Mouse (Mus musculus): Measurements from ENCODE around the gene Mroh3.

Mroh3 gene

GRCm38 (mm10) chr1:136212803-136213202 is at the start of gene Mroh3:
Gene Mroh3 (minus strand): TSS chr1:136212828.
- in situ Hi-C loops (cut with MboI; ENCODE audit: low pct_unique_long_range_greater_than_20kb in 1 of 2, low sequenced_read_pairs in 2 of 2, unreplicated experiment in 1 of 2) = no loop called here

GRCm38 (mm10) chr1:136260635-136261238 is 48.1 kb upstream of the Mroh3 start, which contains the start of gene Gpr25:
Gene Gpr25 (minus strand): TSS chr1:136260873.
- in situ Hi-C loops (cut with MboI; ENCODE audit: low pct_unique_long_range_greater_than_20kb in 1 of 2, low sequenced_read_pairs in 2 of 2, unreplicated experiment in 1 of 2) = no loop called here

GRCm38 (mm10) chr1:136259893-136260634 is 47.4 kb upstream of the Mroh3 start:
- in situ Hi-C loops (cut with MboI; ENCODE audit: low pct_unique_long_range_greater_than_20kb in 1 of 2, low sequenced_read_pairs in 2 of 2, unreplicated experiment in 1 of 2) = no loop called here

GRCm38 (mm10) chr1:136259543-136259892 is 46.9 kb upstream of the Mroh3 start:
- in situ Hi-C loops (cut with MboI; ENCODE audit: low pct_unique_long_range_greater_than_20kb in 1 of 2, low sequenced_read_pairs in 2 of 2, unreplicated experiment in 1 of 2) = no loop called here

GRCm38 (mm10) chr1:136258495-136258894 is 45.9 kb upstream of the Mroh3 start:
- in situ Hi-C loops (cut with MboI; ENCODE audit: low pct_unique_long_range_greater_than_20kb in 1 of 2, low sequenced_read_pairs in 2 of 2, unreplicated experiment in 1 of 2) = no loop called here

DNA sequence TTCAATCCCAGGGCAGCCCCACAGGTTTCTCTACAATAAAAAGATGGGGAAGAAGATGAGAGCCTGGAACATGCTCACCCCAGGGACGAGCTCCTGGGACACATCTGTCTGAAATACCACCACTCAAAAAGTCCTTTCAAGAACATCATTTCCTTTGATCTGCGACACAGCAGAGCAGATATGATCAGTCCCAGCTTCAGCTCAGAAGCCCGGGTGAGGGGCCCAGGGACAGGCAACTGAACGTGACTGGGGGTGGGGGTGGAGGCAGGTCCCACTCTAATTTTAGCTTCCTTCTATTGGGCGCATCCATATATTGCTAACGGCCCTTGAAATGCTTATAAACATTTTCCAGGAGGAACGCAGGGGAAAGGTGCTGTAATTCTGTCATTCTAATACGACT is 43.0 kb upstream of the Mroh3 start:
- in situ Hi-C loops (cut with MboI; ENCODE audit: low pct_unique_long_range_greater_than_20kb in 1 of 2, low sequenced_read_pairs in 2 of 2, unreplicated experiment in 1 of 2) = no loop called here

DNA sequence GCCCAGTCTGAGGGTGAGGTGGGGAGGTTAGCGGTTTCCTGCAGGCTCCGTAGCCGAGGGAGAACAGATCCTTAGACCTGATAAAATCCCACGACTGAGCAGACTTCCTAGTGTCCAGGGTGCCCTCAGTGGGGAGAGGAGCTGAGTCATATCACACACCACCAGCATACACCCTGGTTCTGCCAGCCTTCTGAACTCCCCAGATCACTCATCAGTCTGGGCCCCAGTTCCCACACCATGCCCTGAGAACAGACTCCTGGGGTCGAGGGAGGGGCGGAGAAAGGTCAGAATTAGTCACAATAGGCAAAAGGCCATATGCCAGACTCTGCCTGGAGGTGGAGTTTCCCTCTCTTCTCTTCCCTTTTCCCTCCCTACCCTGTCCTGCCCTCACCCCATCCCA is 42.5 kb upstream of the Mroh3 start:
- in situ Hi-C loops (cut with MboI; ENCODE audit: low pct_unique_long_range_greater_than_20kb in 1 of 2, low sequenced_read_pairs in 2 of 2, unreplicated experiment in 1 of 2) = no loop called here

GRCm38 (mm10) chr1:136254503-136255065 is 42.0 kb upstream of the Mroh3 start:
- in situ Hi-C loops (cut with MboI; ENCODE audit: low pct_unique_long_range_greater_than_20kb in 1 of 2, low sequenced_read_pairs in 2 of 2, unreplicated experiment in 1 of 2) = no loop called here

DNA sequence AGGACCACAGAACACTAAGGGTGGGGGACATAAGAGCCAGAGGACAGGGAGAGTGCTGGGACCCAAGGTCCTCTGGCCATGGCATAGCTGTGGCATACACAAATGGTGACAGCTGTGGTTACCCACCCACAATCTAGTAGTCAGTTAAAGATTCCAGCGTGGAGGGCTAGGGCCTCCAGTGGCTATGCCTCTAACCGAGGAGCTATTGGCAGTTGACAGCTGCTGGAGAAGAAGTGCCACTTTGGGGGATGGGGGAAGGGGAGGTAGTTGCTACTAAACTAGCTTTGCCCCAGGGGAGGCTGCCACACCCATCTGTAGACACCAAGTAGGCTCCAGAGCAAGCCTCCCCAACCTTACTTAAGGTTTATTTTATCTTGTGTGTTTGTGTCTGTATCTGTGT is 40.8 kb upstream of the Mroh3 start:
- in situ Hi-C loops (cut with MboI; ENCODE audit: low pct_unique_long_range_greater_than_20kb in 1 of 2, low sequenced_read_pairs in 2 of 2, unreplicated experiment in 1 of 2) = no loop called here

- in situ Hi-C loops (cut with MboI; ENCODE audit: low pct_unique_long_range_greater_than_20kb in 1 of 2, low sequenced_read_pairs in 2 of 2, unreplicated experiment in 1 of 2) = no loop called here
These were observed 37.0 kb upstream of the Mroh3 start for GRCm38 (mm10) chr1:136249662-136250061.

GRCm38 (mm10) chr1:136247393-136247792 is 34.8 kb upstream of the Mroh3 start:
- in situ Hi-C loops (cut with MboI; ENCODE audit: low pct_unique_long_range_greater_than_20kb in 1 of 2, low sequenced_read_pairs in 2 of 2, unreplicated experiment in 1 of 2) = no loop called here

GRCm38 (mm10) chr1:136244469-136244868 is 31.8 kb upstream of the Mroh3 start:
- in situ Hi-C loops (cut with MboI; ENCODE audit: low pct_unique_long_range_greater_than_20kb in 1 of 2, low sequenced_read_pairs in 2 of 2, unreplicated experiment in 1 of 2) = no loop called here

GRCm38 (mm10) chr1:136241801-136242200 is 29.2 kb upstream of the Mroh3 start:
- in situ Hi-C loops (cut with MboI; ENCODE audit: low pct_unique_long_range_greater_than_20kb in 1 of 2, low sequenced_read_pairs in 2 of 2, unreplicated experiment in 1 of 2) = no loop called here

DNA sequence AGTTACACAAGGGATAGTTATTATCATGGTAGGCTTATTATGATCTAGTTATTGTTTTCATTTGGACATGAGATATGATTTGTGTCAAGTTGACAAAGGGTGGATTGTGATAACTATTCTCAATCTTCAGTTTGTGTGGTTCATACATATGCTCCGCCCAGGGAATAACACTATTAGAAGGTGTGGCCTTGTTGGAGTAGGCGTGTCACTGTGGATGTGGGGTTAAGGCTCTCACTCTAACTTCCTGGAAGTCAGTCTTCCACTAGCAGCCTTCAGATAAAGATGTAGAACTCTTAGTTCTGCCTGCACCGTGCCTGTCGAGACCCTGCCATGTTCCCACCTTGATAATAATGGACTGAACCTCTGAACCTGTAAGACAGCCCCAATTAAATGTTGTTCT is 25.9 kb upstream of the Mroh3 start:
- in situ Hi-C loops (cut with MboI; ENCODE audit: low pct_unique_long_range_greater_than_20kb in 1 of 2, low sequenced_read_pairs in 2 of 2, unreplicated experiment in 1 of 2) = no loop called here

- in situ Hi-C loops (cut with MboI; ENCODE audit: low pct_unique_long_range_greater_than_20kb in 1 of 2, low sequenced_read_pairs in 2 of 2, unreplicated experiment in 1 of 2) = no loop called here
These were observed 22.0 kb upstream of the Mroh3 start for GRCm38 (mm10) chr1:136234595-136235092.

DNA sequence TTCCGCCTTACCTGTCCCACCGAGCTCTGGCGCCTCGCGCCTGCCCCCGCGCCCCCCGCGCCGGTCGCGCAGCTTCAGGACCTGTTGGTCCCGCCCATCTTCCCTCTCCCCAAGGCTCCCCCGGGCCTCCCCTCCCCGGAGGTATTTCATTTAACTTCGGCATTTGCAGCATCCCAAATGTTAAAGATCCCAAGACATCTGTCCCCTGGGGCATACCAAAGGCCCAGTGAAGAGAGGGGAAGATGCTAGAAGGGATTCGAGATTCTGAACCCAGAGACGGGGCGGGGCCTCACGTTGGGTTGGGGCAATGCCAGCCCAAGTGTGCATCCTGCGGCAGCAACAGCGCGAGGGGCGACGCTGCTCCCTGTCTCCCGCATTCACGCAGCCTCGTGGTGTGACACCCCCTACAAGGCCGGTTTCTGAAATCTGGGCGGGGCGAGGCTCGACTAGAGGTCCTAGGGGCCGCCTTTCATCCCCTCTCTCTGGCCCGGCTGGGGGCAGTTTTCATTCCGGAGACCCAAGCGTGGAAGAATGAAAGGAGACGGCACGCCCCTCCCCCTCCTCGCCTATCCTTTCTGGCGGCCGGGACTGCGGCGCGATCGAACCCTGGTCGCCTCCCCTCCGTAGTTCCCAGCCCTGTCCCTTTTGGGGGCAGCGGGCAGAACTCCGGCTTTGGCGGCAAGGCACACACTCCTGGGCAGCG is 21.4 kb upstream of the Mroh3 start, which contains the start of gene Inava:
Gene Inava, minus strand, starts transcription at position 373 of the 703 bp plus-strand sequence.
- in situ Hi-C loops (cut with MboI; ENCODE audit: low pct_unique_long_range_greater_than_20kb in 1 of 2, low sequenced_read_pairs in 2 of 2, unreplicated experiment in 1 of 2) = no loop called here

GRCm38 (mm10) chr1:136232986-136233790 is 20.6 kb upstream of the Mroh3 start:
- in situ Hi-C loops (cut with MboI; ENCODE audit: low pct_unique_long_range_greater_than_20kb in 1 of 2, low sequenced_read_pairs in 2 of 2, unreplicated experiment in 1 of 2) = no loop called here

GRCm38 (mm10) chr1:136232285-136232926 is 19.8 kb upstream of the Mroh3 start:
- in situ Hi-C loops (cut with MboI; ENCODE audit: low pct_unique_long_range_greater_than_20kb in 1 of 2, low sequenced_read_pairs in 2 of 2, unreplicated experiment in 1 of 2) = no loop called here
